ENCODE assay signal across 1 mouse cellular context in genomic region chr11:98668984-98669383, GRCm38 (mm10).
TF ChIP-seq lines count a peak whose summit lies in the region.

No protein-coding gene starts in this region.

TF ChIP-seq in MEL, 35 proteins besides CTCF, POLR2A, EP300 and RAD21 (continued from another document):
- no peak for TF ChIP-seq ELF1 (IDR thresholded peaks at IDR 0.05; ENCODE audit: low read depth, low read length)
